Mouse (Mus musculus) hindbrain, embryonic 14.5 days (tissue): Measurements from ENCODE around the gene Ace3. TPM values are rescaled to one million over a fixed set of nuclear protein-coding genes. Genes with fewer than 3 reads are reported as not detected.

Experiments used
- ATAC-seq: fragments of 200-750 bp; cut with Nextera tagmentation; 2 replicates; pipeline ENCODE4 v1.8.0; 2017; ENCODE audit warnings: moderate number of reproducible peaks, mild to moderate bottlenecking, moderate TSS enrichment, moderate library complexity; ENCODE audit not compliant: low FRiP score
- DNase-seq: peaks from one replicate; pipeline ENCODE4 v3.0.0-alpha.2; 2015; ENCODE audit warnings: low spot score
- H3K27ac ChIP-seq: fragments of 300-500 bp; sonication (generic); 2 replicates; pipeline ENCODE4 v1.5.1; 2014; ENCODE audit warnings: mild to moderate bottlenecking, moderate library complexity
- H3K27me3 ChIP-seq: fragments of 300-500 bp; sonication (generic); 2 replicates; pipeline ENCODE4 v1.6.1; 2014; ENCODE audit warnings: mild to moderate bottlenecking, low read length, mixed read lengths; ENCODE audit not compliant: control insufficient read depth, insufficient read depth
- H3K36me3 ChIP-seq: fragments of 300-500 bp; sonication (generic); replicated peaks from 2 replicates; pipeline ENCODE4 v1.6.1; 2014; ENCODE audit not compliant: control insufficient read depth, insufficient read depth
- H3K4me1 ChIP-seq: fragments of 300-500 bp; sonication (generic); replicated peaks from 2 replicates; pipeline ENCODE4 v1.6.1; 2014; ENCODE audit warnings: antibody characterized with exemption, low read length, mixed read lengths; ENCODE audit not compliant: control insufficient read depth, insufficient read depth
- H3K4me2 ChIP-seq: fragments of 300-500 bp; sonication (generic); replicated peaks from 2 replicates; pipeline ENCODE4 v1.6.1; 2014; ENCODE audit warnings: mild to moderate bottlenecking, moderate library complexity
- H3K4me3 ChIP-seq: fragments of 300-500 bp; sonication (generic); replicated peaks from 2 replicates; pipeline ENCODE4 v1.5.1; 2014; ENCODE audit warnings: mild to moderate bottlenecking, low read length
- H3K9ac ChIP-seq: fragments of 300-500 bp; sonication (generic); 2 replicates; pipeline ENCODE4 v1.6.1; 2014
- H3K9me3 ChIP-seq: fragments of 300-500 bp; sonication (generic); 2 replicates; pipeline ENCODE4 v1.6.1; 2016; ENCODE audit warnings: low read length; ENCODE audit not compliant: control insufficient read depth
- WGBS: fragments of 180-500 bp; shearing (Covaris S2); extraction: QIAGEN DNeasy Blood & Tissue Kit; methylation state at CpG from one replicate; pipeline ENCODE4 v1.1.7; 2014; 5-methylcytosine and 5-hydroxymethylcytosine counted together
- polyA plus RNA-seq: library from polyadenylated mRNA; unstranded; fragments of >200 nt; fragmentation: Nextera tagmentation; extraction: Ambion mirVana; gene quantifications from 2 replicates; pipeline ENCODE4 v1.2.1, GENCODE M21; 2014

Ace3 gene
- polyA plus RNA-seq, 1 experiment from 2014 or later, result not detected

GRCm38 (mm10) chr11:106001718-106002117 lies 7.2 kb downstream of the Ace3 start:
- no peak overlapping the region for H3K9ac ChIP-seq
- ATAC-seq (no peak), DNase-seq (peak; percentile 38)
- no peak overlapping the region for H3K4me3 ChIP-seq
- H3K4me2 ChIP-seq, result no peak overlapping the region
- no peaks in the 10 kb centered on the region for H3K9me3 ChIP-seq
- no peak overlapping the region for H3K27ac ChIP-seq
- no peaks in the 10 kb centered on the region for H3K36me3 ChIP-seq
- no peaks in the 10 kb centered on the region for H3K27me3 ChIP-seq
- WGBS, result 49% methylated on average over 4 of the region's 4 CpGs
- H3K4me1 ChIP-seq, result no peaks in the 10 kb centered on the region

- 74% methylated on average over 1 of the region's 1 CpGs for WGBS
- no peaks in the 10 kb centered on the region for H3K36me3 ChIP-seq
These were observed 10.1 kb downstream of the Ace3 start for GRCm38 (mm10) chr11:106004576-106004975.

GRCm38 (mm10) chr11:106005970-106006369 lies 11.5 kb downstream of the Ace3 start:
- no peaks in the 10 kb centered on the region for H3K9me3 ChIP-seq
- WGBS, result 29% methylated on average over 5 of the region's 5 CpGs
- H3K4me3 ChIP-seq, result no peak overlapping the region
- H3K36me3 ChIP-seq, result no peaks in the 10 kb centered on the region
- no peaks in the 10 kb centered on the region; the same call in 1 of the 2 replicates for H3K27me3 ChIP-seq
- H3K9ac ChIP-seq, result no peak overlapping the region
- peaks cover 9% of the 10 kb centered on the region; the same call in 1 of the 2 replicates for H3K4me1 ChIP-seq
- ATAC-seq (no peak), DNase-seq (no peak)
- H3K4me2 ChIP-seq, result no peak overlapping the region
- no peak overlapping the region for H3K27ac ChIP-seq

More at GRCm38 (mm10) chr11:106004576-106004975, 10.1 kb downstream of the Ace3 start:
- no peak for ATAC-seq
- no peak for DNase-seq
- Histone ChIP-seq H3K9me3 (no peaks in the 10 kb centered on the region), H3K27me3 (no peaks in the 10 kb centered on the region; the same call in 1 of the 2 replicates), H3K4me3 (no peak overlapping the region), H3K27ac (no peak overlapping the region), H3K4me1 (peaks cover 9% of the 10 kb centered on the region; the same call in 1 of the 2 replicates), H3K4me2 (no peak overlapping the region), H3K9ac (no peak overlapping the region)

- H3K4me1 ChIP-seq, result peaks cover 9% of the 10 kb centered on the region; the same call in 1 of the 2 replicates
- 2% methylated on average over 24 of the region's 25 CpGs for WGBS
- no peaks in the 10 kb centered on the region; the same call in 1 of the 2 replicates for H3K27me3 ChIP-seq
- peak within 1 kb of the TSS; percentile 45 for H3K4me2 ChIP-seq
- H3K9ac ChIP-seq, result no peak within 1 kb of the TSS; the same call in 1 of the 2 replicates
- H3K27ac ChIP-seq, result no peak within 1 kb of the TSS
- H3K9me3 ChIP-seq, result no peaks in the 10 kb centered on the region
- DNase-seq (peak; percentile 45), ATAC-seq (no peak)
- H3K36me3 ChIP-seq, result no peaks in the 10 kb centered on the region
- peak within 1 kb of the TSS; percentile 11; the same call in 1 of the 2 replicates for H3K4me3 ChIP-seq
These were observed 13.3 kb downstream of the Ace3 start, which contains the start of gene Kcnh6 for GRCm38 (mm10) chr11:106007821-106008220. Kcnh6 (plus strand) TSS chr11:106008124.

GRCm38 (mm10) chr11:106012711-106013110 lies 18.2 kb downstream of the Ace3 start:
- Histone ChIP-seq H3K4me1 (peaks cover 8% of the 10 kb centered on the region), H3K27me3 (no peaks in the 10 kb centered on the region; the same call in 1 of the 2 replicates), H3K4me3 (no peak overlapping the region), H3K36me3 (no peaks in the 10 kb centered on the region), H3K9me3 (no peaks in the 10 kb centered on the region), H3K4me2 (no peak overlapping the region), H3K27ac (no peak overlapping the region), H3K9ac (no peak overlapping the region)
- ATAC-seq, result no peak
- DNase-seq, result no peak
- WGBS, result 48% methylated on average over 7 of the region's 7 CpGs

GRCm38 (mm10) chr11:106013556-106014225 lies 19.2 kb downstream of the Ace3 start:
- H3K4me3 ChIP-seq, result no peak overlapping the region
- no peaks in the 10 kb centered on the region for H3K9me3 ChIP-seq
- 72% methylated on average over 11 of the region's 11 CpGs for WGBS
- H3K27me3 ChIP-seq, result no peaks in the 10 kb centered on the region
- no peaks in the 10 kb centered on the region for H3K36me3 ChIP-seq
- DNase-seq (peak; percentile 49), ATAC-seq (peak; percentile 48; the same call in 1 of the 2 replicates)
- H3K27ac ChIP-seq, result no peak overlapping the region
- no peak overlapping the region for H3K9ac ChIP-seq
- peaks cover 4% of the 10 kb centered on the region; the same call in 1 of the 2 replicates for H3K4me1 ChIP-seq
- no peak overlapping the region for H3K4me2 ChIP-seq

- Histone ChIP-seq H3K4me2 (no peak overlapping the region), H3K9ac (no peak overlapping the region), H3K27me3 (no peaks in the 10 kb centered on the region), H3K9me3 (no peaks in the 10 kb centered on the region), H3K27ac (no peak overlapping the region), H3K36me3 (no peaks in the 10 kb centered on the region), H3K4me1 (peaks cover 3% of the 10 kb centered on the region; the same call in 1 of the 2 replicates), H3K4me3 (no peak overlapping the region)
- WGBS, result 87% methylated on average over 5 of the region's 5 CpGs
- ATAC-seq, result no peak
- no peak for DNase-seq
These were observed 22.0 kb downstream of the Ace3 start for GRCm38 (mm10) chr11:106016440-106016839.

- peak overlapping the region; percentile 71 for H3K4me2 ChIP-seq
- 0 out of 2 replicates have a peak, but pooled peaks cover 3% of the 10 kb centered on the region for H3K4me1 ChIP-seq
- DNase-seq (peak; percentile 57), ATAC-seq (peak; percentile 71)
- peak overlapping the region; percentile 69 for H3K9ac ChIP-seq
- H3K27me3 ChIP-seq, result no peaks in the 10 kb centered on the region
- H3K9me3 ChIP-seq, result no peaks in the 10 kb centered on the region
- peak overlapping the region; percentile 60 for H3K27ac ChIP-seq
- peak overlapping the region; percentile 47 for H3K4me3 ChIP-seq
- H3K36me3 ChIP-seq, result no peaks in the 10 kb centered on the region
- under 1% methylated on average over 50 of the region's 50 CpGs for WGBS
These were observed 25.7 kb downstream of the Ace3 start for GRCm38 (mm10) chr11:106020051-106020763.

- H3K4me3 ChIP-seq, result no peak overlapping the region
- H3K27ac ChIP-seq, result no peak overlapping the region
- H3K4me1 ChIP-seq, result no peaks in the 10 kb centered on the region
- ATAC-seq, result no peak
- no peaks in the 10 kb centered on the region for H3K27me3 ChIP-seq
- H3K9ac ChIP-seq, result no peak overlapping the region
- no peaks in the 10 kb centered on the region for H3K36me3 ChIP-seq
- H3K4me2 ChIP-seq, result no peak overlapping the region
- no peaks in the 10 kb centered on the region for H3K9me3 ChIP-seq
- DNase-seq, result no peak
- 85% methylated on average over 3 of the region's 3 CpGs for WGBS
These were observed 31.3 kb downstream of the Ace3 start for GRCm38 (mm10) chr11:106025774-106026173.
